Mouse (Mus musculus) stomach, embryonic 15.5 days (tissue): Measurements from ENCODE around the gene Zfp936. TPM values are rescaled to one million over a fixed set of nuclear protein-coding genes. Genes with fewer than 3 reads are reported as not detected.
"Not testable (repeated sequence)": the region's sequence is repeated elsewhere in the genome, so short reads cannot be mapped to it uniquely, and the experiment has no call there.

Source experiments
- ATAC-seq: fragments of 200-750 bp; cut with Nextera tagmentation; 2 replicates; pipeline ENCODE4 v1.8.0; 2017; ENCODE audit warnings: low read depth, moderate number of reproducible peaks, moderate TSS enrichment; ENCODE audit not compliant: insufficient read depth, low FRiP score
- H3K27ac ChIP-seq: fragments of 300-500 bp; sonication (generic); 2 replicates; pipeline ENCODE4 v1.5.1; 2015; ENCODE audit warnings: mild to moderate bottlenecking, inconsistent platforms
- H3K27me3 ChIP-seq: fragments of 300-500 bp; sonication (generic); replicated peaks from 2 replicates; pipeline ENCODE4 v1.6.1; 2015; ENCODE audit warnings: inconsistent platforms
- H3K36me3 ChIP-seq: fragments of 300-500 bp; sonication (generic); 2 replicates; pipeline ENCODE4 v1.6.1; 2015; ENCODE audit warnings: inconsistent platforms
- H3K4me1 ChIP-seq: fragments of 300-500 bp; sonication (generic); 2 replicates; pipeline ENCODE4 v1.6.1; 2015; ENCODE audit warnings: inconsistent platforms
- H3K4me2 ChIP-seq: fragments of 300-500 bp; sonication (generic); 2 replicates; pipeline ENCODE4 v1.6.1; 2015; ENCODE audit warnings: mild to moderate bottlenecking, inconsistent platforms
- H3K4me3 ChIP-seq: fragments of 300-500 bp; sonication (generic); replicated peaks from 2 replicates; pipeline ENCODE4 v1.5.1; 2015; ENCODE audit warnings: inconsistent platforms
- H3K9ac ChIP-seq: fragments of 300-500 bp; sonication (generic); 2 replicates; pipeline ENCODE4 v1.6.1; 2015; ENCODE audit warnings: inconsistent platforms
- H3K9me3 ChIP-seq: fragments of 300-500 bp; sonication (generic); 2 replicates; pipeline ENCODE4 v1.6.1; 2016; ENCODE audit warnings: inconsistent platforms
- WGBS: fragments of 180-500 bp; shearing (Covaris S2); methylation state at CpG from one replicate; pipeline ENCODE4 v1.1.7; 2015; 5-methylcytosine and 5-hydroxymethylcytosine counted together
- microRNA-seq: library from miRNA; unstranded; fragments of <30 nt; microRNA quantifications from one replicate; pipeline ENCODE4, GENCODE M21; 2016
- polyA plus RNA-seq: library from polyadenylated mRNA; unstranded; fragments of >200 nt; fragmentation: Nextera tagmentation; extraction: Ambion mirVana; gene quantifications from 2 replicates; pipeline ENCODE4 v1.2.1, GENCODE M21; 2015

Zfp936 gene
- polyA plus RNA-seq = not detected in 2 replicates

GRCm38 (mm10) chr7:43113929-43114328 lies at the start of gene Zfp936:
Gene Zfp936 (plus strand): TSS chr7:43114229.
- 79% methylated on average over 10 of the region's 10 CpGs for WGBS
- H3K4me1 ChIP-seq, H3K27ac ChIP-seq, H3K9me3 ChIP-seq, H3K9ac ChIP-seq, H3K4me3 ChIP-seq, H3K36me3 ChIP-seq, H3K27me3 ChIP-seq, ATAC-seq, H3K4me2 ChIP-seq: not testable (repeated sequence)

- Histone ChIP-seq H3K27ac (no peak overlapping the region), H3K4me2 (no peak overlapping the region), H3K9ac (no peak overlapping the region), H3K27me3 (no peaks in the 10 kb centered on the region), H3K9me3 (no peaks in the 10 kb centered on the region), H3K4me3 (no peak overlapping the region), H3K4me1 (no peaks in the 10 kb centered on the region), H3K36me3 (no peaks in the 10 kb centered on the region)
- no peak for ATAC-seq
- 89% methylated on average over 8 of the region's 8 CpGs for WGBS
Observed at GRCm38 (mm10) chr7:43077831-43078230, 36.2 kb upstream of the Zfp936 start.

GRCm38 (mm10) chr7:43128691-43129090 lies 14.7 kb downstream of the Zfp936 start:
- not testable (repeated sequence) for H3K27me3 ChIP-seq, H3K27ac ChIP-seq, H3K4me3 ChIP-seq, H3K4me1 ChIP-seq, H3K9ac ChIP-seq, H3K4me2 ChIP-seq, ATAC-seq, H3K9me3 ChIP-seq, H3K36me3 ChIP-seq
- 87% methylated on average over 15 of the region's 15 CpGs for WGBS

- not testable (repeated sequence) for H3K4me2 ChIP-seq, H3K4me1 ChIP-seq, H3K9me3 ChIP-seq, H3K36me3 ChIP-seq, H3K27ac ChIP-seq, H3K4me3 ChIP-seq, H3K27me3 ChIP-seq, ATAC-seq, H3K9ac ChIP-seq
- 69% methylated on average over 4 of the region's 4 CpGs for WGBS
Observed at GRCm38 (mm10) chr7:43164121-43164520, 50.1 kb downstream of the Zfp936 start.

- not testable (repeated sequence) for H3K9ac ChIP-seq, H3K27me3 ChIP-seq, H3K4me1 ChIP-seq, H3K4me3 ChIP-seq, H3K9me3 ChIP-seq, H3K4me2 ChIP-seq, H3K27ac ChIP-seq, ATAC-seq, H3K36me3 ChIP-seq
- 82% methylated on average over 4 of the region's 4 CpGs for WGBS
Observed at GRCm38 (mm10) chr7:43167101-43167500, 53.1 kb downstream of the Zfp936 start.

- 80% methylated on average over 1 of the region's 1 CpGs for WGBS
- ATAC-seq = not testable (repeated sequence)
Observed at GRCm38 (mm10) chr7:43167811-43168210, 53.8 kb downstream of the Zfp936 start.

GRCm38 (mm10) chr7:43168212-43168611 lies 54.2 kb downstream of the Zfp936 start:
- H3K9ac ChIP-seq, H3K27me3 ChIP-seq, H3K9me3 ChIP-seq, H3K4me3 ChIP-seq, H3K36me3 ChIP-seq, H3K27ac ChIP-seq, H3K4me1 ChIP-seq, H3K4me2 ChIP-seq, ATAC-seq: not testable (repeated sequence)
- WGBS = 52% methylated on average over 1 of the region's 1 CpGs

More at GRCm38 (mm10) chr7:43167811-43168210, 53.8 kb downstream of the Zfp936 start:
- H3K36me3 ChIP-seq, H3K4me1 ChIP-seq, H3K9me3 ChIP-seq, H3K27me3 ChIP-seq, H3K4me2 ChIP-seq, H3K9ac ChIP-seq, H3K27ac ChIP-seq, H3K4me3 ChIP-seq: not testable (repeated sequence)

- H3K4me1 ChIP-seq = no peaks in the 10 kb centered on the region
- 81% methylated on average over 14 of the region's 14 CpGs for WGBS
- H3K36me3 ChIP-seq = no peaks in the 10 kb centered on the region
- H3K27me3 ChIP-seq = no peaks in the 10 kb centered on the region
- H3K27ac ChIP-seq = no peak overlapping the region
- no peak overlapping the region for H3K4me2 ChIP-seq
- no peak overlapping the region for H3K4me3 ChIP-seq
- peaks cover 5% of the 10 kb centered on the region; the same call in 1 of the 2 replicates for H3K9me3 ChIP-seq
- no peak overlapping the region for H3K9ac ChIP-seq
- no peak for ATAC-seq
Observed at GRCm38 (mm10) chr7:43177003-43177702, 63.1 kb downstream of the Zfp936 start.

GRCm38 (mm10) chr7:43213781-43214180 lies 99.8 kb downstream of the Zfp936 start:
- not testable (repeated sequence) for H3K4me2 ChIP-seq, H3K27ac ChIP-seq, H3K36me3 ChIP-seq, H3K4me1 ChIP-seq, H3K9me3 ChIP-seq, H3K27me3 ChIP-seq, H3K9ac ChIP-seq, ATAC-seq, H3K4me3 ChIP-seq
- WGBS = 75% methylated on average over 7 of the region's 7 CpGs

Small RNAs within 50 kb of the gene (microRNA-seq; reads per million reads assigned to microRNA genes)
- not detected for gene Gm22707

Other genes starting within 250 kb of the Zfp936 start
- gene Gm2381, start 247.0 kb upstream of the Zfp936 start, polyA plus RNA-seq = not detected in 2 replicates
- not detected in 2 replicates for gene Vmn2r63, start 180.4 kb upstream of the Zfp936 start, polyA plus RNA-seq
- gene Gm9268, start 95.5 kb upstream of the Zfp936 start, polyA plus RNA-seq = not detected in 2 replicates
- 10.4 and 10.7 TPM in 2 replicates for gene Zfp715, start 199.1 kb downstream of the Zfp936 start, polyA plus RNA-seq
- 0.37 and 0.45 TPM in 2 replicates for gene Siglecf, start 237.1 kb downstream of the Zfp936 start, polyA plus RNA-seq